Mouse (Mus musculus) skeletal muscle tissue, adult 2 months (tissue): ENCODE measurements around the gene Pdxk.
"Not testable (repeated sequence)": the region's sequence is repeated elsewhere in the genome, so short reads cannot be mapped to it uniquely, and the experiment has no call there.

Experiments
- DNase-seq: peaks from one replicate; pipeline ENCODE4 v3.0.0-alpha.2; 2012; ENCODE audit warnings: low read depth, low spot score

Gene Pdxk

GRCm38 (mm10) chr10:78464792-78465207 lies at the start of gene Pdxk:
Pdxk (minus strand) TSS chr10:78464975.
- DNase-seq: peak; percentile 97

- DNase-seq: no peak
These were observed 38.4 kb upstream of the Pdxk start for GRCm38 (mm10) chr10:78502986-78503733.

- DNase-seq: peak; percentile 62
These were observed 22.8 kb upstream of the Pdxk start for GRCm38 (mm10) chr10:78487431-78488086.

- no peak for DNase-seq
These were observed 22.1 kb upstream of the Pdxk start for GRCm38 (mm10) chr10:78486871-78487270.

GRCm38 (mm10) chr10:78485369-78485768 lies 20.6 kb upstream of the Pdxk start:
- not testable (repeated sequence) for DNase-seq

- no peak for DNase-seq
These were observed 17.2 kb upstream of the Pdxk start for GRCm38 (mm10) chr10:78481928-78482499.

GRCm38 (mm10) chr10:78480954-78481927 lies 16.5 kb upstream of the Pdxk start:
- DNase-seq: no peak

GRCm38 (mm10) chr10:78476821-78477220 lies 12.0 kb upstream of the Pdxk start:
- DNase-seq: no peak

GRCm38 (mm10) chr10:78474759-78475158 lies 10.0 kb upstream of the Pdxk start:
- no peak for DNase-seq

GRCm38 (mm10) chr10:78473434-78473833 lies 8.7 kb upstream of the Pdxk start:
- no peak for DNase-seq

- DNase-seq: no peak
These were observed 7.3 kb upstream of the Pdxk start for GRCm38 (mm10) chr10:78472046-78472445.

GRCm38 (mm10) chr10:78470582-78471313 lies 6.0 kb upstream of the Pdxk start:
- DNase-seq: no peak

- no peak for DNase-seq
These were observed 3.1 kb upstream of the Pdxk start for GRCm38 (mm10) chr10:78467761-78468310.

- DNase-seq: no peak
These were observed 1.9 kb upstream of the Pdxk start for GRCm38 (mm10) chr10:78466647-78467046.

GRCm38 (mm10) chr10:78465472-78465871 lies 697 bp upstream of the Pdxk start:
- DNase-seq: no peak

GRCm38 (mm10) chr10:78464201-78464791 lies 479 bp downstream of the Pdxk start:
- DNase-seq: no peak

- DNase-seq: no peak
These were observed 1.0 kb downstream of the Pdxk start for GRCm38 (mm10) chr10:78463769-78464167.

- DNase-seq: no peak
These were observed 1.6 kb downstream of the Pdxk start for GRCm38 (mm10) chr10:78462945-78463768.

GRCm38 (mm10) chr10:78461767-78462166 lies 3.0 kb downstream of the Pdxk start:
- no peak for DNase-seq
